Mouse (Mus musculus): ENCODE data around the gene Cbx6.

The Cbx6 gene

GRCm38 (mm10) chr15:79834130-79834880 lies at the start of gene Cbx6, which contains the start of gene Npcd:
TSS of gene Cbx6 (minus strand) at chr15:79834688.
TSS of gene Npcd (minus strand) at chr15:79834237.
- DNase-seq (ENCODE audit: low read depth, low spot score), result peak; percentile 98

GRCm38 (mm10) chr15:79883352-79883822 lies 48.9 kb upstream of the Cbx6 start:
- peak; percentile 77 for DNase-seq (ENCODE audit: low read depth, low spot score)

- no peak for DNase-seq (ENCODE audit: low read depth, low spot score)
These were observed 48.3 kb upstream of the Cbx6 start for GRCm38 (mm10) chr15:79882623-79883267.

GRCm38 (mm10) chr15:79880477-79880876 lies 46.0 kb upstream of the Cbx6 start:
- no peak for DNase-seq (ENCODE audit: low read depth, low spot score)

GRCm38 (mm10) chr15:79879319-79879718 lies 44.8 kb upstream of the Cbx6 start:
- no peak for DNase-seq (ENCODE audit: low read depth, low spot score)

GRCm38 (mm10) chr15:79878725-79879136 lies 44.2 kb upstream of the Cbx6 start:
- DNase-seq (ENCODE audit: low read depth, low spot score), result no peak

- no peak for DNase-seq (ENCODE audit: low read depth, low spot score)
These were observed 40.9 kb upstream of the Cbx6 start for GRCm38 (mm10) chr15:79875261-79875995.

GRCm38 (mm10) chr15:79873995-79874394 lies 39.5 kb upstream of the Cbx6 start:
- DNase-seq (ENCODE audit: low read depth, low spot score), result no peak

- DNase-seq (ENCODE audit: low read depth, low spot score), result no peak
These were observed 39.1 kb upstream of the Cbx6 start for GRCm38 (mm10) chr15:79873545-79873944.

- DNase-seq (ENCODE audit: low read depth, low spot score), result no peak
These were observed 32.9 kb upstream of the Cbx6 start for GRCm38 (mm10) chr15:79867260-79868002.

GRCm38 (mm10) chr15:79859821-79860220 lies 25.3 kb upstream of the Cbx6 start:
- no peak for DNase-seq (ENCODE audit: low read depth, low spot score)

GRCm38 (mm10) chr15:79858979-79859378 lies 24.5 kb upstream of the Cbx6 start:
- no peak for DNase-seq (ENCODE audit: low read depth, low spot score)

GRCm38 (mm10) chr15:79850143-79850542 lies 15.7 kb upstream of the Cbx6 start:
- DNase-seq (ENCODE audit: low read depth, low spot score), result no peak

GRCm38 (mm10) chr15:79847100-79847499 lies 12.6 kb upstream of the Cbx6 start:
- DNase-seq (ENCODE audit: low read depth, low spot score), result no peak

GRCm38 (mm10) chr15:79845986-79846385 lies 11.5 kb upstream of the Cbx6 start:
- DNase-seq (ENCODE audit: low read depth, low spot score), result no peak

GRCm38 (mm10) chr15:79842985-79843384 lies 8.5 kb upstream of the Cbx6 start:
- no peak for DNase-seq (ENCODE audit: low read depth, low spot score)

- no peak for DNase-seq (ENCODE audit: low read depth, low spot score)
These were observed 5.8 kb upstream of the Cbx6 start for GRCm38 (mm10) chr15:79840281-79840680.

- DNase-seq (ENCODE audit: low read depth, low spot score), result no peak
These were observed 383 bp upstream of the Cbx6 start for GRCm38 (mm10) chr15:79834881-79835260.

- DNase-seq (ENCODE audit: low read depth, low spot score), result no peak
These were observed 1.0 kb downstream of the Cbx6 start for GRCm38 (mm10) chr15:79833251-79834050.

GRCm38 (mm10) chr15:79832064-79832900 lies 2.2 kb downstream of the Cbx6 start:
- peak; percentile 72 for DNase-seq (ENCODE audit: low read depth, low spot score)

All from embryo, embryonic 11.5 days (tissue).